ENCODE assay signal across 9 mouse cellular contexts in genomic region chr6:87424037-87424816, GRCm38 (mm10). TPM values are rescaled to one million over a fixed set of nuclear protein-coding genes. Genes with fewer than 3 reads are reported as not detected.
DNase-seq lines count a peak whose midpoint lies in the region; ATAC-seq lines count a peak whose summit lies in the region.
"Had no signal": no experiment of that assay in that cellular context is flagged by ENCODE, and none has a peak within 500 bp of the region (broad histone marks: within the 10 kb centered on the region; RNA-seq: fewer than 3 reads in every experiment).

No protein-coding gene starts in this region.

- no peak for ATAC-seq in forebrain, embryonic 13.5 days
- ATAC-seq in forebrain, embryonic 11.5 days (replicated peaks; ENCODE audit: low FRiP score) = no peak
- no peak for ATAC-seq in neural tube, embryonic 13.5 days (ENCODE audit: low read depth)
- ATAC-seq in neural tube, embryonic 14.5 days (ENCODE audit: low read depth) = no peak; the same call in 1 of the 2 replicates
- ATAC-seq in intestine, embryonic 15.5 days = no peak

- WGBS in forebrain, embryonic 13.5 days = 59% methylated on average over 19 of the region's 19 CpGs
- 79% methylated on average over 19 of the region's 19 CpGs for WGBS in forebrain, embryonic 11.5 days
- 51% methylated on average over 19 of the region's 19 CpGs for WGBS in neural tube, embryonic 13.5 days
- 49% methylated on average over 19 of the region's 19 CpGs for WGBS in neural tube, embryonic 14.5 days
- WGBS in intestine, embryonic 15.5 days = 49% methylated on average over 19 of the region's 19 CpGs

- no peak overlapping the region for H3K4me3 ChIP-seq in forebrain, embryonic 13.5 days
- H3K4me3 ChIP-seq in forebrain, embryonic 11.5 days (ENCODE audit: low read depth, low read length) = no peak overlapping the region
- H3K4me3 ChIP-seq in neural tube, embryonic 13.5 days = peak overlapping the region; percentile 15; the same call in 1 of the 2 replicates
- no peak overlapping the region for H3K4me3 ChIP-seq in neural tube, embryonic 14.5 days (ENCODE audit: low read depth, low read length)
- H3K4me3 ChIP-seq in intestine, embryonic 15.5 days (replicated peaks) = no peak overlapping the region
- H3K4me3 ChIP-seq: limb, embryonic 13.5 days had no signal

- H3K9ac ChIP-seq in forebrain, embryonic 13.5 days = no peak overlapping the region
- H3K9ac ChIP-seq in forebrain, embryonic 11.5 days (ENCODE audit: low read length) = no peak overlapping the region
- 0 out of 2 replicates have a peak overlapping the region, but pooled peaks have one; percentile 41 for H3K9ac ChIP-seq in neural tube, embryonic 13.5 days
- no peak overlapping the region for H3K9ac ChIP-seq in neural tube, embryonic 14.5 days (replicated peaks; ENCODE audit: low read depth, low read length)
- H3K9ac ChIP-seq in intestine, embryonic 15.5 days = no peak overlapping the region
- H3K9ac ChIP-seq: limb, embryonic 13.5 days had no signal

- no peaks in the 10 kb centered on the region for H3K36me3 ChIP-seq in forebrain, embryonic 13.5 days (ENCODE audit: poor library complexity, severe bottlenecking)
- H3K36me3 ChIP-seq in forebrain, embryonic 11.5 days (ENCODE audit: control insufficient read depth, insufficient read depth, low read length) = no peaks in the 10 kb centered on the region
- H3K36me3 ChIP-seq in neural tube, embryonic 13.5 days = no peaks in the 10 kb centered on the region
- H3K36me3 ChIP-seq in neural tube, embryonic 14.5 days (ENCODE audit: control insufficient read depth, insufficient read depth, low read length) = no peaks in the 10 kb centered on the region
- no peaks in the 10 kb centered on the region for H3K36me3 ChIP-seq in intestine, embryonic 15.5 days
- H3K36me3 ChIP-seq: limb, embryonic 13.5 days had no signal

- H3K4me1 ChIP-seq in forebrain, embryonic 13.5 days = no peaks in the 10 kb centered on the region
- no peaks in the 10 kb centered on the region; the same call in 1 of the 2 replicates for H3K4me1 ChIP-seq in forebrain, embryonic 11.5 days (replicated peaks; ENCODE audit: control insufficient read depth, insufficient read depth, low read length)
- H3K4me1 ChIP-seq in neural tube, embryonic 13.5 days (replicated peaks) = 0 out of 2 replicates have a peak, but pooled peaks cover 2% of the 10 kb centered on the region
- H3K4me1 ChIP-seq in neural tube, embryonic 14.5 days (ENCODE audit: control insufficient read depth, insufficient read depth, low read length) = no peaks in the 10 kb centered on the region
- H3K4me1 ChIP-seq in intestine, embryonic 15.5 days (replicated peaks) = no peaks in the 10 kb centered on the region
- H3K4me1 ChIP-seq: limb, embryonic 13.5 days had no signal

- no peaks in the 10 kb centered on the region for H3K27me3 ChIP-seq in forebrain, embryonic 13.5 days
- H3K27me3 ChIP-seq in forebrain, embryonic 11.5 days (ENCODE audit: control insufficient read depth, insufficient read depth, low read length) = no peaks in the 10 kb centered on the region
- no peaks in the 10 kb centered on the region for H3K27me3 ChIP-seq in neural tube, embryonic 13.5 days
- no peaks in the 10 kb centered on the region for H3K27me3 ChIP-seq in neural tube, embryonic 14.5 days (ENCODE audit: control insufficient read depth, insufficient read depth, low read length)
- H3K27me3 ChIP-seq in intestine, embryonic 15.5 days (replicated peaks) = no peaks in the 10 kb centered on the region
- H3K27me3 ChIP-seq: limb, embryonic 13.5 days had no signal

- H3K27ac ChIP-seq in forebrain, embryonic 13.5 days = no peak overlapping the region
- no peak overlapping the region for H3K27ac ChIP-seq in forebrain, embryonic 11.5 days (ENCODE audit: low read depth, low read length)
- no peak overlapping the region for H3K27ac ChIP-seq in neural tube, embryonic 13.5 days (replicated peaks)
- no peak overlapping the region for H3K27ac ChIP-seq in neural tube, embryonic 14.5 days (ENCODE audit: low read depth, low read length)
- no peak overlapping the region for H3K27ac ChIP-seq in intestine, embryonic 15.5 days
- H3K27ac ChIP-seq: limb, embryonic 13.5 days had no signal

- H3K4me2 ChIP-seq in forebrain, embryonic 13.5 days = peak overlapping the region; percentile 32
- no peak overlapping the region for H3K4me2 ChIP-seq in forebrain, embryonic 11.5 days (ENCODE audit: low read depth, low read length, severe bottlenecking)
- H3K4me2 ChIP-seq in neural tube, embryonic 13.5 days = peak overlapping the region; percentile 38
- peak overlapping the region; percentile 21; the same call in 1 of the 2 replicates for H3K4me2 ChIP-seq in neural tube, embryonic 14.5 days (ENCODE audit: low read depth, low read length)
- no peak overlapping the region for H3K4me2 ChIP-seq in intestine, embryonic 15.5 days (replicated peaks)
- H3K4me2 ChIP-seq: limb, embryonic 13.5 days had no signal

- no peaks in the 10 kb centered on the region for H3K9me3 ChIP-seq in forebrain, embryonic 13.5 days (replicated peaks)
- no peaks in the 10 kb centered on the region for H3K9me3 ChIP-seq in forebrain, embryonic 11.5 days (ENCODE audit: control insufficient read depth, low read length)
- H3K9me3 ChIP-seq in neural tube, embryonic 13.5 days = no peaks in the 10 kb centered on the region
- no peaks in the 10 kb centered on the region for H3K9me3 ChIP-seq in neural tube, embryonic 14.5 days (ENCODE audit: control insufficient read depth, low read length)
- H3K9me3 ChIP-seq in intestine, embryonic 15.5 days = no peaks in the 10 kb centered on the region
- H3K9me3 ChIP-seq: limb, embryonic 13.5 days had no signal

- DNase-seq in forebrain, embryonic 11.5 days (ENCODE audit: low spot score) = no peak
- no peak for DNase-seq in neural tube, embryonic 10.5 days (ENCODE audit: extremely low spot score, low spot score)
- peak; percentile 58 for DNase-seq in heart, postnatal 4 days
- DNase-seq in urinary bladder, postnatal 36 days (ENCODE audit: low spot score in 2 of 2) = no peak

RNA-seq across cellular contexts. Expression of gene Bmp10, which starts 4.6 kb away (rescaled TPM):
- polyA plus RNA-seq in forebrain, embryonic 13.5 days (2015; fragmentation: Nextera tagmentation; extraction: Ambion mirVana) = not detected in 2 replicates
- polyA plus RNA-seq in forebrain, embryonic 11.5 days (2014; fragmentation: Nextera tagmentation; extraction: Ambion mirVana) = not detected in 2 replicates
- polyA plus RNA-seq in neural tube, embryonic 13.5 days (2015; fragmentation: Nextera tagmentation; extraction: Ambion mirVana) = not detected in 2 replicates
- total RNA-seq in heart, postnatal 4 days (2021) = 10 to 100 TPM; 61.7 to 65.3 TPM
- not detected in 2 replicates for polyA plus RNA-seq in neural tube, embryonic 14.5 days (2014; fragmentation: Nextera tagmentation; extraction: Ambion mirVana)
- not detected in 2 replicates for polyA plus RNA-seq in intestine, embryonic 15.5 days (2015; fragmentation: Nextera tagmentation; extraction: Ambion mirVana)
- polyA plus RNA-seq: limb, embryonic 13.5 days had no signal

RNA-seq across cellular contexts. Expression of gene Gkn3, which starts 35.5 kb away (rescaled TPM):
- polyA plus RNA-seq in forebrain, embryonic 13.5 days (2015; fragmentation: Nextera tagmentation; extraction: Ambion mirVana) = not detected in 2 replicates
- polyA plus RNA-seq in forebrain, embryonic 11.5 days (2014; fragmentation: Nextera tagmentation; extraction: Ambion mirVana) = not detected in 2 replicates
- polyA plus RNA-seq in neural tube, embryonic 13.5 days (2015; fragmentation: Nextera tagmentation; extraction: Ambion mirVana) = not detected in 2 replicates
- 1 to 10 TPM; 1.5 to 1.7 TPM for total RNA-seq in heart, postnatal 4 days (2021)
- 0.42 TPM in 1 of 2 replicates, not detected in the other for polyA plus RNA-seq in neural tube, embryonic 14.5 days (2014; fragmentation: Nextera tagmentation; extraction: Ambion mirVana)
- polyA plus RNA-seq in intestine, embryonic 15.5 days (2015; fragmentation: Nextera tagmentation; extraction: Ambion mirVana) = 0.68 and 0.93 TPM in 2 replicates

RNA-seq across cellular contexts. Expression of gene Gkn2, which starts 51.1 kb away (rescaled TPM):
- not detected in 2 replicates for polyA plus RNA-seq in forebrain, embryonic 13.5 days (2015; fragmentation: Nextera tagmentation; extraction: Ambion mirVana)
- not detected in 2 replicates for polyA plus RNA-seq in forebrain, embryonic 11.5 days (2014; fragmentation: Nextera tagmentation; extraction: Ambion mirVana)
- not detected in 2 replicates for polyA plus RNA-seq in neural tube, embryonic 13.5 days (2015; fragmentation: Nextera tagmentation; extraction: Ambion mirVana)
- not detected for total RNA-seq in heart, postnatal 4 days (2021)
- polyA plus RNA-seq in neural tube, embryonic 14.5 days (2014; fragmentation: Nextera tagmentation; extraction: Ambion mirVana) = not detected in 2 replicates
- polyA plus RNA-seq in intestine, embryonic 15.5 days (2015; fragmentation: Nextera tagmentation; extraction: Ambion mirVana) = 0.21 TPM in 1 of 2 replicates, not detected in the other
- polyA plus RNA-seq: limb, embryonic 13.5 days had no signal

Comparison
In these comparisons a context has a peak if more than half of its experiments do, and no peak if none do; other contexts are left out.
1. H3K4me2 ChIP-seq: peak in forebrain, embryonic 13.5 days (single experiment), neural tube, embryonic 13.5 days (single experiment) and neural tube, embryonic 14.5 days (single experiment); none in forebrain, embryonic 11.5 days (single experiment) and intestine, embryonic 15.5 days (single experiment).